Mouse (Mus musculus) cerebral cortex, adult 2 months (tissue): Measurements from ENCODE around the gene Abcb4.

Experiments used
- WGBS: fragments of 180-500 bp; shearing (Covaris S2); methylation state at CpG from one replicate; pipeline ENCODE4 v1.1.7; 2018; 5-methylcytosine and 5-hydroxymethylcytosine counted together

Gene Abcb4

DNA sequence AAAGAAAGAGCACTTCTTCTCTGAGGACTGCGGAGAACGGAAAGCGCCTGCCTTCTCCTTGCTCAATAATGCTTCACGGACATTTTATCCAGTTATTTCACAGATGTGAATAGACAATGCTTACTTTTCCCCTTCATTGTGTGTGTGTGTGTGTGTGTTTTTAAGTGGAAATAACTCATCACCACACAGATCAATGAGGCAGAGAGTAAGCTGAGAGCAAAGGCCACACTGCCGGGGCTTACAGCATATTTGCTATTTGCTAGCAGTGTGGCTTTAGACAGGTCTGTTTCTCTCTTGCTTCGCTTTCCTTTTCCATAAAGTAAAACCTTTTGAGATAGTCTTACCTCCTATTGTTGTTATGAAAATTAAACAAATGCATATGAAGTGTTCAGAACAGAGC lies 11.0 kb downstream of the Abcb4 start:
- WGBS: 79% methylated on average over 6 of the region's 6 CpGs

DNA sequence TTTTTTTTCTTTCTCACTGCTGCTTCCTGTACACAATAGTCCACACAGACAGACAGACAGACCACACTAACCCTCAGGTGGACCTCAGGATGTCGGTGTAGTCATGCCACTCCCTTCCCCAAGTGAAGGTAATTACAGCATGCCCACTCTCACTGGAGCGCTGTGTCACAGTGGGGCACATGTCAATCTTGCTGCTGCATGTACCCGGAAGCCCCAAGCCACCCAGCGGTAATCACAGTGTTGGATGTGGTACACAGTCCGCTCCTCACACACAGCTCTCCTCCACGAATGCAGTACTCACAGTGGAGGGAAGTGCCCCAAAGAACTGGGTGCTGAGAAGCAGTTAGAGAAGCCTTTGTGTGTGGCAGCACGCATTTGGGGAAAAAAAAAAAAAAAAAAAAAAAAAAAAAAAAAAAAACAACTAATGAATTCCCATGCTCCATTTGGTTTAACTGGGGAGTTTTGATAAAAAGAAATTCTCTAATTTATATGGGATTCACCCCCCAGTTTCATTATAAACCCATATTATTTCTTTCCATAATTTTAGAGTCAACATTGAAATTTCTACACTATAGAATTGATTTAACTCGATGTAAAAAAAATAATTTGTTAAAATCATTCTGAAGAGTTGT lies 18.2 kb downstream of the Abcb4 start:
- WGBS: 77% methylated on average over 8 of the region's 8 CpGs

DNA sequence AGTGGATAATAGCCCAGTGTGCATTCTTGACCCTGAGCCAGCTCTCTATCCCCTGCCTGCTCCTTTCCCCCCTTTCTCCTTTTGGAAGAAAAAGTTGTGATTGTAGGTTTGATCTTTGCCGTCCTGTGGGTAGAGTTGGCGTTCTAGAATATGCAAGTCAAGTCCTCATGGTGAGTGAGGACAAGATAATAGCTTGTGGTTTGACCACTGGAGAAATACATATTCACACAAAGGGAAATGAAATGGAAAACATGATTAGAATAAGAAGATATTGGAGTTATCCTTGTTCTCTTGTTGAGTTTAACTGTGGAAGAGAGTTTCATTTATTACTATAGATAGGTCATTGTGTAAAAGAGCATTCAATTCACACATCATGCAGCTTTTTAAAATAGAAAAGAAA lies 22.9 kb downstream of the Abcb4 start:
- WGBS: 94% methylated on average over 2 of the region's 2 CpGs

DNA sequence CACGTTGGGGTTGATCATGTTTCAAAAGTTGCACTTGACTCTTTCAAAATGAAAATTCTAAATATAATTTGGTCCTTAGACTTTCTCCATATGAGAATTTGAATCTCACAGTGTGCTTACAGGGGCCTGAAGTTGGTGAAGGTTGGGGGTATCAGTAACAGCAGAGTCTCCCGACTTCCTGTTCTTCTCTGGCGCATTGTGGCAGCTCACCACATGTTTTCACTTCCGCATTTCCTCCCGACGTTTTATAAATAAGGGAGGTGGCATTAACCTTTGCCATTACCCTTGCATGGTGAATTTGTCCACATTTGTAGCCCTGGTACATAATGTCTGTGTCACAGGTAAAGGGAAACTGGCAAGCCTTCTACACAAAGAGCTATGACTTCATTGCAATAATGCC lies 23.6 kb downstream of the Abcb4 start:
- WGBS: 72% methylated on average over 6 of the region's 6 CpGs

DNA sequence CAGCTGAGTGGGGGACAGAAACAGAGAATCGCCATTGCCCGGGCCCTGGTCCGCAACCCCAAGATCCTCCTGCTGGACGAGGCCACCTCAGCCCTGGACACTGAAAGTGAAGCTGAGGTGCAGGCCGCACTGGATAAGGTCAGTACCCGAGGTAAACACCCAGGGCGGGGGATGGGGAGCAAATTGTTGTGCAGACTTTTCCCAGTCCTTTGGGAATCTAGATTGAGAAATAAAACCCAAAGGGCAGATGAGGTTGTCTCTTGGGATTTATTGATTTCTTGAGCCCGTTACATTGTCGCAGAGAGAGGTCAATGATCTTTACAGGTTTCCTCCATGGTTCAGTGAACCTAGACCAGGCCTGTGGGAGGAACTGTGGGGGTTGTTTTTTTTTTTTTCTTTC lies 34.9 kb downstream of the Abcb4 start:
- 95% methylated on average over 9 of the region's 9 CpGs for WGBS

DNA sequence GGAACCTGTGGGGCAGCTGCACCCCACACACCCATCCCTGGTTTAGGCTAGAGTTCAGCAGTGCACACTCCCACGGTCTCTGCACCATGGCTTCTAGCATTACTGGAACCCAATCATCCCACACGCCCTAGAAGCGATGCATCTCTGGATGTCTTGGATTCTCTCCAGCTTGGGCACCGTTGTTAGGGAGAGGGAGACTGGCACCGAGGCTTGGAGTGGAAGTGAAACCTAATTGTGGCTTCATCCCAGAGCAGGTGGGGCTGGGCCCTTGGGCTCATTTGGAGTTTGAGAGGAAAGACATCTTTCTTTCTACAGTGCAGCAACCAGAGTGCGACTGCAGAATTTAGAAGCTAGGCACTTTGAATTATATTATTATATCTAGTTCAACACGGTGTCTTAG lies 44.4 kb downstream of the Abcb4 start:
- 47% methylated on average over 7 of the region's 7 CpGs for WGBS

DNA sequence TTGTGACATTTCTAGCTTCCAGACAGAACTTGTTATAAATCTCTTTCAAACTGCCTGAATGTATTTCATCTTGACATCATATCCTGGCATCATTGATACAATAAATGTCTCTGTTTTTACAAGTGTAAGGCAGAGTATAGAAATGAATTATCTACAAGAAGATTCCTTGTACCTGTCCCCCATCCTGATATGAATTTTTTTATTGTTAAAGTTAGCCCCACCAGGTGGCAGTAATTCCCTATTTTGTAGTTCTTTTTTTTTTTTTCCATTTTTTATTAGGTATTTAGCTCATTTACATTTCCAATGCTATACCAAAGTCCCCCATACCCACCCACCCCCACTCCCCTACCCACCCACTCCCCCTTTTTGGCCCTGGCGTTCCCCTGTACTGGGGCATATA lies 47.7 kb downstream of the Abcb4 start:
- no CpG with 5 or more reads among the region's 1 CpGs for WGBS

DNA sequence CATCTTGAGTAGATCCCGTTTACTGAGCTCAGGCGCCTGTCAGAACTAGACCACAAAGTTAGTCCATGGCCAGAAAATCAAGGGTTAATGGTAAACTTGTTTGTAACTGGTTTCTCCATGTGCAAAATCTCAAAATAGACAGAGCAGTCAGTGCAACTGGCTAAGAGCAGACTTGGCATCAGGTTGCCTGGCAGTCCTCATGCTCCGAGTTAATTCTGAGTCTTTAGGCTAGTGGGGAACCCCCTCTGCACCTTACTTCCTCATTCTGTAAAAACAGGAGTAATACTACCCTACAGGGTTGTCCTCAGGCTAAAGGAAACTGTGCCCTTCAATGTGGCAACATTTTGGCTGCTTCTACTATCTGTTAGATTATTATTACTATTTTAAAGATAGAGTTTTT lies 50.3 kb downstream of the Abcb4 start:
- WGBS: 72% methylated on average over 3 of the region's 3 CpGs

DNA sequence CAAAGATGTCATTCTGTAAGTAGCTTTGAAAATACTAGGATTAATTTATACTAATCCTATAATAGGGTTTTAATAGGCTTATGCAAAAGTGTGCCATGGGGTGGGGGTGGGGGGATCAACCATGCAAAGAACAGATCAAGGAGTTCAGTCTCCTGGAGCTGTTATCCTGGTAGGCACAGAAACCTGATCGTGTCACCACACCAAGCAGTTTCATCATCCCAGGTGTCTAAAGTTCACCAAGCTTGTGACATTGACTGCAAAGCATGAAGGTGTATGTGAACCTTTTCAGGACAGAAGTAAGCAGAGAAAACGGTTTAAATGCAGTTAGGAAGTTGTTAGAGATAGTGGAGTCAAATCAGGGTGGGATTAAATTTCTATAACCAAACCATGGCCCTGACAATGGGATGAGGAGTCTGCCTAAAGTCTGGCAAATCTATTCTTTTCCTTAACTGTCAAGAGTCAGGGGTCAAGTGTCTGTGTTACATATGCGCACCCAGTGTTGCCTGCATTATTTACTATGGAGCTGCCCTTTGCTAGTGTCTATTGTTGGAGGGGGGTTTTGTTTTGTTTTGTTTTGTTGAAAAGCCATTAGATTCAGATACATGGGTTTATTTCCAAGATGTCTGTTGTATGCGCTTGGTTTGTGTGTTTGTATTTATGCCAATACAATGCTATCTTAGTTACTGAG lies 54.0 kb downstream of the Abcb4 start:
- WGBS: 85% methylated on average over 4 of the region's 4 CpGs

DNA sequence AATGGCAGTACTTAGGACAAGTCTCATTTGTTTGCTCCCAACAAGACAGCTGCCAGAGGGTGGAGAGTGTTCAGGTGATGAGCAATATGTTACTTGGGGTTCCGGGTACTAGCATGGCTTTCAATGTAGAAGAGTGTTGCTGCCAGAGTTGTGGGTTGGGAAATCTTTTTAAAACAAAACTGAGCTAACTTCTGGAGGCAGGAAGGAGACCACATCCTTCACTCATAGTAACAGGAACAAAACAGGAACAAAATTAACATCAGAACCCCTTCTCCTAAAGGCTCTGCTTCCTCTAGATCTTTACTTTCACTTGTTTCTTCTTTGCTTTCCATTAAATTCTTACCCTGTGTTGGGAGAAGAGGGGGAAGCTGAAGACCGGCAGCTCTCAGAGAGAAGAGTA lies 60.1 kb downstream of the Abcb4 start:
- 74% methylated on average over 2 of the region's 2 CpGs for WGBS

DNA sequence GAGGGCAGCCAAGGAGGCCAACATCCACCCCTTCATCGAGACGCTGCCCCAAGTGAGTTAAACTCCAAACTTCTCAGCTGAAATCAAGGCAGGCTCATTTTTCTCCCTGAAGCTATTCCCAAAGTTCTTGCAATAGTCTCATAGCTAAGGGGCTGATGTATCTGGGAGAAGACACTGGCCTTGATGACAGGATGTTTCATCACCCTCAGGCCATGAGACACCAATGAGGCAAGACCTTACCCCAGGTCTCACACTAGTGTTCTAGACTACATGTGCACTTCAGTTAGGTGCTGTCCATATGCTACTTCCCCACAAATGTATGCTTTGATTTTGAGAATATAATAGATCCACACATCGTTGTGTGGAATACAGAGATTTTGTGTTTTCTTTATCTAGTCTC lies 62.0 kb downstream of the Abcb4 start:
- WGBS: 96% methylated on average over 3 of the region's 3 CpGs

DNA sequence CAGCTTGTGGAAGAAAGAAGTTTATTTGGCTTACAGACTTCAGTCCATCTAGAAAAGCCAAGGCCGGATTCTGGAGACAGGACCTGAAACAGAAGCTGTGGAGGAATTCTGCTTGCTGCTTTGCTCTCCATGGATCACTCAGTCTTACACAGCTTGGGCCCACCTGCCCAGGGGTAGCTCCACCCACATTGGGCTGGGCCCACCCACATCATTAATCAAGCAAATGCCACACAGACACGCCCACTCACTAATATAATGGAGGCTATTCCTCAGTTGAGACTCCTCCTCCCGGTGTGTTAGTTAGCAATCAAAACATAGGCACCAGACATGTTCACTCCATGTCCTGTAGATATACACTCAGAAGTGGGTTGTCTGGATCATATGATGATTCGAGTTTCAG lies 67.0 kb downstream of the Abcb4 start:
- 82% methylated on average over 4 of the region's 4 CpGs for WGBS

DNA sequence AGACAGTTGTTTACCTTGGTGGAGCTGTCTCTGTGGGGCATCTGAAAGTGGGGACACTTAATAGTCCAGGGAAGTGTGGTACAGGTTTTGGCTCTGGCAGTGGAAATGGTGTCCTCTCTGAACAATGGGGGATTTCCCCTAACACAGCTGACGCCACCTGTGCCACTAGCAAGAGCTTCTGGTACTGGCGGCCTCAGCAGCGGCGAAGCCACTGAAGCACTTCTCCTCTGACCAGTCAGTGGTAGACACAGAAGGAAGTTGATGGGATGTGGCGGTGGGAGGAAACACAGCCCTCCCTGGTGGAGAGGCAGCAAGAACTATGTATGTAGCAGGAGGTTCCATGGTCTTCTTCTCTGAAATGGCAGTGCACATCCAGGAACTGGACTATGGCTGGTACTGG lies 71.0 kb downstream of the Abcb4 start:
- WGBS: 89% methylated on average over 5 of the region's 5 CpGs

DNA sequence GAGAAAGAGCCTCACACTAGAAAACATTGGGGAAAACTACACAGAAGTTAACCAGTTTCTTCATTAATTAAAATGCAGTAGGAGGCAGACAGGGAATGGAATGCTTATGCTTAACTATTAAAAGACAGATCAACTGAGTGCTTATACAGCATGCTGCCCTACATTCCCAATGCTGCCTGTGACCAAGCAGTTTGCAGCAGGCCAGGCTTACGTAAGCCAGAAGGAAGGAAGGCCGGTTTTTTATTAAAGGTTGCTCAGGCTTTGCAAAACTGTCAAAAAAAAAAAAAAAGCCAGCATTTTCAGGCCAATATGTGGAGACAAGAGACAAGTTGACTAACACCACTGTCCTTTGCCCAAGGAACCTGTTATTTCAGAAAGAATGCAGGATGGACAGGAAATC lies 77.2 kb downstream of the Abcb4 start:
- WGBS: 87% methylated on average over 2 of the region's 2 CpGs

DNA sequence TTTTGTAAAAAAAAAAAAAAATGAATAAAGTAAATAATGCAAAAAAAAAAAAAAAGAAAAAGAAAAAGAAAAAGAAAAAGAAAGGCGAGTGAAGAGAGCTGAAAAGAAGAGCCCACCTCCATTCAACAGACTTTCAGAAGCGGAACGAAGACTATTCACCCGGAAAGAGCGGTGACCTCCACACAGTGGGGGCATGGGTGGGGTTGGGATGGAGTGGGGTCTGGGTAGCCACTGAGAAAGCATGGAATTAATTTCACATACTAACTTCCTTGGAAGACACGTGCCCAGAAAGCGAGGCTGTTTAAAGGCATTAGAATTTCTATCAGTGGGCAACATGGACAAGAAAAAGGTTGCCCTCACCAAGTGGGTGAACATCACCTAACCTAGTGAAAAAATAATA lies 78.8 kb downstream of the Abcb4 start:
- 90% methylated on average over 7 of the region's 7 CpGs for WGBS

DNA sequence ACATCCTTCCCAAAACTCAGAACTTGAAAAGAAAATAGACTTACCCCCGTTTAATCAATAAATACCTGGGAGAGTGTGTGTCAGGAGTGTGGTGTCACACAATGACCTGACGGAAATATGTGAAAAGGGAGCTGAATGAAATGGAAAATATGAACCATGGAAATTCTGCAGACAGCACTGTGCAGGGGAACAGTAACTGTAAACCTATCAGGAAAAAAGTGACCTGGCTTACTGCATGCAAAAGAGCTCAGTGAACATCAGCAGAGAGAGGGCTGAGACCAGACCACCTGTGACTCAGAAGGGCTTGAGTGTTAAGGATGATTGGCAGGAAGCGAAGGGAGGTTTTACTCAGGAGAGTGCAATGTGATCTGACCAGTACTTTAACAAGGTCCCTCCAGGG lies 92.0 kb downstream of the Abcb4 start:
- WGBS: 96% methylated on average over 3 of the region's 3 CpGs

DNA sequence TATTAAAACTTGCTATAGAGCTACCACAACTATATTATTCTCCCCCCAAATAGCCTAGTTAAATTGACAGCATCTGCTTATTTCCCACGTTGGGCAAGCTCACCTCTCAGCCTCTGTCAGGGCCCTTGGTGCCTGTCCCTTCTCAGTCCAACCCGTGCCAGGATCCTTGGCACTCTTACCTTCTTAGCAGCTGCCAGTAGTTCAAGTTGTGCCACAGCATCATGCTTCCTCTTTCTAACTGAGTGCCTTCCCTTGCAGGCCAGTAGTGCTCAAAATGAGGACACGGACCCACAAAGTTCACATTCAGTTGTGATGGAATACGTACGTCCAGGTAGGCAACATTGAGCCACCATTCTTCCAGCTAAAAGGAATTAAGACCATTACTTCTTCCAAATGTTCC lies 94.4 kb downstream of the Abcb4 start:
- 84% methylated on average over 5 of the region's 5 CpGs for WGBS

DNA sequence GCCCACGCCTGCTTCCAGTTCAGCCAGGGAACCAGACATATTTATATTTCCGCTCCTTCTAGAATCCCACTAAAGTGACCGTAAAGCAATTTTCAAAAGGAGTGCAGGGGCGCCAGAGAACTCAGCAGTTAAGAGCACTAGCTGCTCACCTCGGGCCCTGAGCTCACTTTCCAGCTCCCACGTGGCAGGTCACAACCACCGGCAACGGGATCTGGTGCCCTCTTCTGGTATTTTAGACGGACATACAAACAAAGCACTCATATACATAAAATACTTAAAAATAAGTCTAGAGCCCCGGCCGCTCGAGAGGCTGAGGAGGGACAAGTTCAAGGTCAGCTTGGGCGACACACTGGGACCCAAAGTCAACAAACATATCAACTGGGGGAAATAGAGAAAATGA lies 97.0 kb downstream of the Abcb4 start:
- WGBS: 93% methylated on average over 13 of the region's 13 CpGs

DNA sequence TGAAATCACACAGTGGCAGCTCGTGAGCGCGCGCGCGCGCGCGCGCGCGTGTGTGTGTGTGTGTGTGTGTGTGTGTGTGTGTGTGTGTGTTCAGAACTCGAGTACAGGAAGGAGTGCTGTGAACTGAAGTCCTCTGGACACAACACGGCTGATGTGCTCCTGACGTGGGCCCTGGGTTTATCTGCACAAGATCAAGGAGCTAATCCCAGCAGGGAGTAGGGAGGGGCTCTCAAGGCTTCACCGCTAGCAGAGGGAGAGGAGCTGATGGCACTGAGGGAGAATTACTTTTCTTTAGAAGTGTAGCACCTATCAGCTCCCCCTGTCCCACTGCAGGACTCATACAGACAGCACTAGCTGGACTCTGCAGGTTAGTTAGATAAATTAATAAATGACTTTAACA lies 98.1 kb downstream of the Abcb4 start:
- 90% methylated on average over 16 of the region's 16 CpGs for WGBS

DNA sequence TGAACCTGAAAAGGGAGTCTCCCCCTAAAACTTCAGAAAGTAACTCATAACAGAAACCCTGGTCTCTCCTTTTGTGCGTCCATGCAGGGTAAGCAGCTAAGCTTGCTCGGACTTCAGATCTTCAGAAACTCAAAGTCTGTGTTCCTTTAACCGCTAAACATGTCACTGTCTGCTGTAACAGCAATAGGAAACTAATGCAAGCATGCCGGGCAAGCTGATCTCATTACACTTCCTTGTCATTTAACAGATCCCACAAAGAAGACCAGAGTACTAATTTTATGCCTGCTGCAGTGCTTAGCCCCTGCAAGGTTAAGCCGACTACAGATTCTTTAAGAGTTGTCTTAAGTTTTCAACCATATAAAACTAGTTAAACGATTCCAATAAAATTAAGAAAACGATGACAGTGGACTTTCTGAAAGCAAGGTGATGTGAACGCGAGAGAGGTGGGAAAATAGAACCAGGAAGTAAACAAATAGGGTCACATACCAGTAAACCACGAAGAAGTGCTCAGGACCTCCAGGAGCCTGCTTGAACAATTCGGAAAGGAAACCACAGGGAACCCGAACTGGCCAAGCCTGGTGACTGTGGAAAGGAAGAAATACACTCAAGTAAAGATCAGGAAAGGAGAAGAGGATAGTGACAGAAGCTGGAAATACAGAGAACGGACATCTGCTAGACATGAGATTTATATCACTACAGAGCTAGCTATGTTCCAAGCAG lies 102.6 kb downstream of the Abcb4 start:
- WGBS: 10% methylated on average over 13 of the region's 13 CpGs

DNA sequence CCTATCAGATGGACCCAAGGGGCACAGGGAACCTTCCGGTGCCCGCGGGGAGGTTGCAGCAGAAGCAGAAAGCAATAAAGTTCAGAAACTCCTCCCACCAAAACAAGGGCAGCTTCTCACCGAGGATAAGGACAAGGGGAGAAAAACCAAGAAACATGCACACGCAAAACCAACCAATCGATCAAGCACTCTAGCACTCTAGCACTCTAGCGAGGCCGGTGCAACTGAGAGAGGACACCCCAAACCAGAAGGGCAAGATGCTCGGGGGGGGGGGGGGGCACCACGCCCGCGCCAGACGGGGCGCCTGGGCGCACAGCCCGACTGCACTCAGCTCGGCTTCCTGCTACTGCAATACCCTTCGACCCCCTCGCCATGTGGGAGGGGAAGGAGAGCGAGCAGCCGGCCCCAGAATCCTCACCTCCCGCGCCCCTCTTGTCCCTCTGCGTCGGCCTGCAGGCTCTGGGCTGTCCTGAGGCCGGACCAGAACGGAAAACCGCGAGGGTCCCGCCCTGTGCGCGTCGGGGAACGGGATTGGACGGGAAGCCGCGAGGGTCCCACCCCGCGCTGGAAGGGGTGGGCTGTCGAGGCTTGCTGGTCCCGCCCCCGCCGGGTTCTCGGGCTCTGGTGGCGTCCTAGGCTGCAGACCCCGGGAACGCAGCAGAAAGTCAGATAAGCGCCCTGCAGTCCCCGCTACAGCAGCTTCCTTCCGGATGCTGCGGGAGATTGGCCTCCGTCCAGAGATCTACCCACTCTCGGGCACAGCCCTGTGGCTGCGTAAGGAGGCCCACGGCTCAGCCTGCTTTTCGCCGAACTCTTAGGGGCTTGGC lies 103.4 kb downstream of the Abcb4 start, which contains the start of gene Crot:
Gene Crot (minus strand): TSS at position 639 of the 827 bp plus-strand sequence.
- under 1% methylated on average over 48 of the region's 57 CpGs for WGBS

DNA sequence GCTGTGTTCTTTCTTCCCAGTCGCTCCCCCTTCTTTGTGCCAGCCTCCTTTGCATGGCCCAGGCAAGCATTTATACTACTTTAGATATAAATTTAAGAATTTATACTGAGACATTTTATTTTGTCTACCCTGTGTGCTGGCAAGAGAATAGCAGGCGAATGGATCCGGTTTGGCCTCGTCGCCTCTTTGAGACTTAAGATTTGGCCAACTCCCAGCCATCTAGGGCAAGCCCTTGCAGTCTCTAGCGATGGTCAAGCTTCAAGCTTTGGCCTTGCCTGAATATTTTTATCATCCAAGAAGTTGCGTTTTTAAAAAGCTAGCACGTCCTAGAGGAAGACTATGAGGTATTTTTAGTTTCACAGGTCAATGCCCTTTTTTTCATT lies 104.0 kb downstream of the Abcb4 start:
- WGBS: 2% methylated on average over 8 of the region's 8 CpGs
